ENCODE assay signal across 8 mouse cellular contexts in the genomic region with DNA sequence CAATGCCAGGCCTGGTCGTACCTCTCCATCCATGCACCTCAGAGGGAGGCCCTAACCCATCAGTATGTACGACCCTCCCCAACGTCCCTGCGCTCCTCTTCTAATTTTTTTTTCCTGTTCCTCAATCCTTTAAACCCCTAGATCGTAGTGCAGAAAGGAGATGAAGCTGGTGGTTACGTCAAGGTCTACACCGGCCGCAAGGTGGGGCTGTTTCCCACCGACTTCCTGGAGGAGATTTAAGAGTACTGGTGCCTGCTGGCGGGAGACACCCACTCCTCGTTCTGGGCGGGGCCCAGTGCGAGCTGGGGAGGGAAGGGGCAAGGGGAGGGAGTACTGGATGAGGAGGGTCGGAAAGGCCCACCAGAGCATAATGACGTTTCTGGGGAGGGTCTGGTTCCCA. TPM values are rescaled to one million over a fixed set of nuclear protein-coding genes. Genes with fewer than 3 reads are reported as not detected.
DNase-seq lines count a peak whose midpoint lies in the region; ATAC-seq and TF ChIP-seq lines count a peak whose summit lies in the region.

No protein-coding gene starts in this region.

- peaks cover 3% of the 10 kb centered on the region; the same call in 1 of the 2 replicates for H3K36me3 ChIP-seq in limb, embryonic 14.5 days (ENCODE audit: control insufficient read depth, insufficient read depth, low read length)
- no peaks in the 10 kb centered on the region for H3K36me3 ChIP-seq in midbrain, embryonic 15.5 days (replicated peaks)

- peak overlapping the region; percentile 33; the same call in 1 of the 2 replicates for H3K4me3 ChIP-seq in limb, embryonic 14.5 days (replicated peaks; ENCODE audit: low read length)
- H3K4me3 ChIP-seq in midbrain, embryonic 15.5 days = no peak overlapping the region

- 4% methylated on average over 15 of the region's 15 CpGs for WGBS in limb, embryonic 14.5 days
- WGBS in midbrain, embryonic 15.5 days = 3% methylated on average over 15 of the region's 15 CpGs

- peak overlapping the region; percentile 71; the same call in 1 of the 2 replicates for H3K4me2 ChIP-seq in limb, embryonic 14.5 days (replicated peaks; ENCODE audit: low read depth, low read length, severe bottlenecking)
- peak overlapping the region; percentile 93 for H3K4me2 ChIP-seq in midbrain, embryonic 15.5 days

- H3K4me1 ChIP-seq in limb, embryonic 14.5 days (ENCODE audit: control insufficient read depth, insufficient read depth, low read length) = peaks cover 30% of the 10 kb centered on the region
- H3K4me1 ChIP-seq in midbrain, embryonic 15.5 days = peaks cover 54% of the 10 kb centered on the region

- ATAC-seq in granulocyte monocyte progenitor cell, adult 5-6 weeks (replicated peaks; ENCODE audit: poor library complexity, severe bottlenecking) = peak; percentile 58
- ATAC-seq in limb, embryonic 14.5 days (ENCODE audit: low FRiP score, low read depth) = no peak
- ATAC-seq in midbrain, embryonic 15.5 days (replicated peaks) = no peak

- peak; percentile 67 for DNase-seq in ovary, postnatal 36 days (ENCODE audit: low spot score)
- no peak for DNase-seq in ovary, adult 18-20 months (ENCODE audit: low spot score)
- peak; percentile 87 for DNase-seq in embryo, embryonic 10 days (ENCODE audit: low spot score)
- DNase-seq in kidney, adult 8-10 months = peak; percentile 59 to 77
- peak; percentile 62 for DNase-seq in limb, embryonic 14.5 days (ENCODE audit: low spot score)
- peak; percentile 78 to 91 for DNase-seq in spleen, postnatal 4 days (ENCODE audit: low spot score in 2 of 2)

- no peaks in the 10 kb centered on the region for H3K9me3 ChIP-seq in limb, embryonic 14.5 days (ENCODE audit: control insufficient read depth, low read length)
- no peaks in the 10 kb centered on the region for H3K9me3 ChIP-seq in midbrain, embryonic 15.5 days

- H3K27me3 ChIP-seq in limb, embryonic 14.5 days (ENCODE audit: control insufficient read depth, insufficient read depth, low read length) = peaks cover 36% of the 10 kb centered on the region
- peaks cover 6% of the 10 kb centered on the region; the same call in 1 of the 2 replicates for H3K27me3 ChIP-seq in midbrain, embryonic 15.5 days (replicated peaks)

- H3K9ac ChIP-seq in limb, embryonic 14.5 days (ENCODE audit: low read depth, low read length, severe bottlenecking) = no peak overlapping the region
- H3K9ac ChIP-seq in midbrain, embryonic 15.5 days = no peak overlapping the region

- no peak overlapping the region for H3K27ac ChIP-seq in limb, embryonic 14.5 days (replicated peaks; ENCODE audit: low read depth, low read length)
- H3K27ac ChIP-seq in midbrain, embryonic 15.5 days = peak overlapping the region; percentile 97; the same call in 1 of the 2 replicates

- no peak for TF ChIP-seq POLR2A in limb, embryonic 14.5 days (IDR thresholded peaks at IDR 0.05; ENCODE audit: borderline replicate concordance, extremely low read depth, insufficient read depth, insufficient read length)

RNA-seq across cellular contexts. Expression of a gene that starts 6.5 kb away (rescaled TPM):
- total RNA-seq in granulocyte monocyte progenitor cell, adult 5-6 weeks (2014; fragmentation: Nextera tagmentation) = 1.2 TPM in 1 of 2 replicates, not detected in the other
- not detected in 2 replicates for total RNA-seq in granulocyte monocyte progenitor cell, adult 5-6 weeks (2017)
- polyA plus RNA-seq in limb, embryonic 14.5 days (2012; rRNA removed) = 31.7 and 36.9 TPM in 2 replicates
- 44.5 and 62.9 TPM in 2 replicates for polyA plus RNA-seq in limb, embryonic 14.5 days (2014; fragmentation: Nextera tagmentation; extraction: Ambion mirVana)
- 22.1 and 23.1 TPM in 2 replicates for polyA plus RNA-seq in midbrain, embryonic 15.5 days (2015; fragmentation: Nextera tagmentation; extraction: Ambion mirVana)

RNA-seq across cellular contexts. Expression of a gene that starts 6.8 kb away (rescaled TPM):
- total RNA-seq in granulocyte monocyte progenitor cell, adult 5-6 weeks (2014; fragmentation: Nextera tagmentation) = 0.90 TPM in 1 of 2 replicates, not detected in the other
- total RNA-seq in granulocyte monocyte progenitor cell, adult 5-6 weeks (2017) = 0.13 and 0.26 TPM in 2 replicates
- polyA plus RNA-seq in limb, embryonic 14.5 days (2012; rRNA removed) = 33.3 and 43.2 TPM in 2 replicates
- polyA plus RNA-seq in limb, embryonic 14.5 days (2014; fragmentation: Nextera tagmentation; extraction: Ambion mirVana) = 2.0 and 4.4 TPM in 2 replicates
- polyA plus RNA-seq in midbrain, embryonic 15.5 days (2015; fragmentation: Nextera tagmentation; extraction: Ambion mirVana) = 1.4 and 2.4 TPM in 2 replicates

RNA-seq across cellular contexts. Expression of a gene that starts 14.0 kb away (rescaled TPM):
- 126 and 187 TPM in 2 replicates for total RNA-seq in granulocyte monocyte progenitor cell, adult 5-6 weeks (2014; fragmentation: Nextera tagmentation)
- total RNA-seq in granulocyte monocyte progenitor cell, adult 5-6 weeks (2017) = 102 and 103 TPM in 2 replicates
- 146 and 178 TPM in 2 replicates for polyA plus RNA-seq in limb, embryonic 14.5 days (2012; rRNA removed)
- 89.4 and 94.6 TPM in 2 replicates for polyA plus RNA-seq in limb, embryonic 14.5 days (2014; fragmentation: Nextera tagmentation; extraction: Ambion mirVana)
- 49.4 and 50.7 TPM in 2 replicates for polyA plus RNA-seq in midbrain, embryonic 15.5 days (2015; fragmentation: Nextera tagmentation; extraction: Ambion mirVana)

RNA-seq across cellular contexts. Expression of a gene that starts 26.1 kb away (rescaled TPM):
- not detected in 2 replicates for total RNA-seq in granulocyte monocyte progenitor cell, adult 5-6 weeks (2014; fragmentation: Nextera tagmentation)
- total RNA-seq in granulocyte monocyte progenitor cell, adult 5-6 weeks (2017) = not detected in 2 replicates
- polyA plus RNA-seq in limb, embryonic 14.5 days (2012; rRNA removed) = 7.2 and 9.6 TPM in 2 replicates
- polyA plus RNA-seq in limb, embryonic 14.5 days (2014; fragmentation: Nextera tagmentation; extraction: Ambion mirVana) = 17.5 and 19.9 TPM in 2 replicates
- polyA plus RNA-seq in midbrain, embryonic 15.5 days (2015; fragmentation: Nextera tagmentation; extraction: Ambion mirVana) = 93.7 and 114 TPM in 2 replicates
